Mouse (Mus musculus) liver, postnatal 0 days (tissue): ENCODE data around the gene Susd5.

Experiments
- CTCF ChIP-seq: sonication (generic); IDR thresholded peaks from 2 replicates; pipeline ENCODE4 v1.5.1; 2016; ENCODE audit warnings: antibody characterized with exemption, low read depth
- EP300 ChIP-seq: IDR thresholded peaks from 2 replicates; pipeline ENCODE4 v1.6.1; 2016; ENCODE audit warnings: antibody characterized with exemption, low read depth, mild to moderate bottlenecking

GRCm38 (mm10) chr9:114050106-114050505 is 6.8 kb upstream of the Susd5 start:
- TF ChIP-seq CTCF (no peak), EP300 (no peak)
